In the genomic region with DNA sequence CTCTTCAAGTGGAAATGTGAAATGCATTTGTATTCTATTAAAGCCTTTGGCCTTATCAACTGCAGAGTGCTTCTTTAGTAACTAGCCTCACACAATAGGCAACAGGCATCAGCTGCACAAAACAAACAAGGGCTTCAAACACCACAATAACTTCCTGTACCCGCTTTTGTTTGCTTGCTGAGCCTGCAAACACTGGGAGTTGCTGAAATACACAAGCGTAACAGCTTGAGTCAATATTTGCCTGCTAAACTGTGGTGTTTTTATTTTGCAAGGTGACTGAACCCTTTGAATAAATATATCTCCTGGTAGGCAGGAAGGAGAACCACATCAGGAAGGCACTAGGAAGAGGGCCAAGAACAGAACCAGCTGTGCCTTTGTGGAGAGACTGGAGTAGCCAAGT, we compare ENCODE assay signal across 16 mouse cellular contexts.
DNase-seq lines count a peak whose midpoint lies in the region; ATAC-seq and TF ChIP-seq lines count a peak whose summit lies in the region.
"Had no signal": no experiment of that assay in that cellular context is flagged by ENCODE, and none has a peak within 500 bp of the region (broad histone marks: within the 10 kb centered on the region; RNA-seq: fewer than 3 reads in every experiment).

No protein-coding gene starts in this region.

- H3K36me3 ChIP-seq in liver, adult 2 months (ENCODE audit: control insufficient read depth, insufficient read depth, low read length), result no peaks in the 10 kb centered on the region
- no peaks in the 10 kb centered on the region for H3K36me3 ChIP-seq in liver, embryonic 11.5 days (ENCODE audit: control insufficient read depth, insufficient read depth, low read length)
- no peaks in the 10 kb centered on the region for H3K36me3 ChIP-seq in lung, postnatal 0 days (ENCODE audit: insufficient read depth, low read length)
- H3K36me3 ChIP-seq: heart, embryonic 10.5 days; hindbrain, embryonic 15.5 days; limb, embryonic 15.5 days had no signal

- no peaks in the 10 kb centered on the region for H3K79me2 ChIP-seq in liver, adult 2 months (ENCODE audit: control insufficient read depth, insufficient read depth, low read length)

- no peaks in the 10 kb centered on the region for H3K27me3 ChIP-seq in liver, adult 2 months (ENCODE audit: control insufficient read depth, insufficient read depth, low read length)
- H3K27me3 ChIP-seq in liver, embryonic 11.5 days (replicated peaks; ENCODE audit: control insufficient read depth, insufficient read depth, low read length), result no peaks in the 10 kb centered on the region
- H3K27me3 ChIP-seq in lung, postnatal 0 days (replicated peaks; ENCODE audit: insufficient read depth, low read length), result no peaks in the 10 kb centered on the region
- H3K27me3 ChIP-seq: limb, embryonic 15.5 days had no signal

- TF ChIP-seq EP300 in lung, postnatal 0 days (IDR thresholded peaks at IDR 0.05), result peak; percentile 60

- no peak for ATAC-seq in liver, embryonic 11.5 days (replicated peaks; ENCODE audit: low FRiP score)
- ATAC-seq in lung, postnatal 0 days, result peak; percentile 49; the same call in 1 of the 2 replicates
- ATAC-seq in megakaryocyte, adult 5-6 weeks (ENCODE audit: poor library complexity, severe bottlenecking), result no peak

- TF ChIP-seq POLR2A in liver, adult 2 months (IDR thresholded peaks at IDR 0.05; ENCODE audit: extremely low read depth, insufficient read depth, low read length), result no peak

- 11% methylated on average over 2 of the region's 2 CpGs for WGBS in liver, adult 2 months
- 53% methylated on average over 2 of the region's 2 CpGs for WGBS in liver, embryonic 11.5 days
- 31% methylated on average over 2 of the region's 2 CpGs for WGBS in lung, postnatal 0 days

- peaks cover 19% of the 10 kb centered on the region; the same call in 1 of the 2 replicates for H3K4me1 ChIP-seq in liver, adult 2 months (ENCODE audit: control insufficient read depth, insufficient read depth, low read length)
- no peaks in the 10 kb centered on the region for H3K4me1 ChIP-seq in liver, embryonic 11.5 days (replicated peaks; ENCODE audit: control insufficient read depth, insufficient read depth, low read length)
- H3K4me1 ChIP-seq in lung, postnatal 0 days (ENCODE audit: insufficient read depth, low read depth, low read length), result no peaks in the 10 kb centered on the region
- H3K4me1 ChIP-seq: heart, embryonic 10.5 days; hindbrain, embryonic 15.5 days; limb, embryonic 15.5 days had no signal

- no peak for TF ChIP-seq CTCF in liver, adult 2 months (IDR thresholded peaks at IDR 0.05; ENCODE audit: low read depth, low read length)
- TF ChIP-seq CTCF in lung, postnatal 0 days (IDR thresholded peaks at IDR 0.05), result no peak

- H3K9ac ChIP-seq in liver, adult 2 months (ENCODE audit: low read depth, low read length), result no peak overlapping the region
- no peak overlapping the region for H3K9ac ChIP-seq in liver, embryonic 11.5 days (ENCODE audit: low read depth, low read length)
- H3K9ac ChIP-seq in lung, postnatal 0 days (replicated peaks; ENCODE audit: low read depth), result no peak overlapping the region
- H3K9ac ChIP-seq: hindbrain, embryonic 15.5 days; limb, embryonic 15.5 days had no signal

- H3K9me3 ChIP-seq in liver, embryonic 11.5 days (ENCODE audit: control insufficient read depth, low read length), result no peaks in the 10 kb centered on the region
- no peaks in the 10 kb centered on the region for H3K9me3 ChIP-seq in lung, postnatal 0 days (ENCODE audit: low read length)
- H3K9me3 ChIP-seq: heart, embryonic 10.5 days; hindbrain, embryonic 15.5 days; limb, embryonic 15.5 days had no signal

- no peak overlapping the region for H3K4me2 ChIP-seq in liver, embryonic 11.5 days
- no peak overlapping the region for H3K4me2 ChIP-seq in lung, postnatal 0 days (replicated peaks; ENCODE audit: low read depth, low read length)
- H3K4me2 ChIP-seq: hindbrain, embryonic 15.5 days; limb, embryonic 15.5 days had no signal

- H3K27ac ChIP-seq in liver, adult 2 months (replicated peaks; ENCODE audit: insufficient read depth, low read depth, low read length), result no peak overlapping the region
- no peak overlapping the region for H3K27ac ChIP-seq in liver, embryonic 11.5 days (ENCODE audit: low read depth, low read length)
- H3K27ac ChIP-seq in lung, postnatal 0 days (ENCODE audit: low read length), result no peak overlapping the region
- H3K27ac ChIP-seq: heart, embryonic 10.5 days; hindbrain, embryonic 15.5 days; limb, embryonic 15.5 days had no signal

- H3K4me3 ChIP-seq in liver, adult 2 months (ENCODE audit: insufficient read depth, low read depth, low read length), result no peak overlapping the region
- no peak overlapping the region for H3K4me3 ChIP-seq in liver, embryonic 11.5 days (ENCODE audit: low read depth, low read length)
- no peak overlapping the region for H3K4me3 ChIP-seq in lung, postnatal 0 days (ENCODE audit: low read depth, low read length)
- H3K4me3 ChIP-seq: heart, embryonic 10.5 days; hindbrain, embryonic 15.5 days; limb, embryonic 15.5 days had no signal

- DNase-seq in liver, adult 2 months (ENCODE audit: extremely low read depth, low read depth, low spot score), result peak; percentile 100
- DNase-seq in liver, embryonic 11.5 days (ENCODE audit: low spot score), result no peak
- peak; percentile 3 for DNase-seq in urinary bladder, postnatal 14 days (ENCODE audit: low spot score)
- DNase-seq in urinary bladder, adult 18-20 months (ENCODE audit: low spot score in 2 of 2), result no peak
- peak; percentile 47 for DNase-seq in lung, postnatal 0 days (ENCODE audit: low spot score)
- no peak for DNase-seq in left cerebral cortex, adult 18-20 months (ENCODE audit: low spot score in 2 of 2)
- DNase-seq: adrenal gland, postnatal 25 days; cerebellum, adult 9-10 months; heart, postnatal 14 days; kidney, adult 18-20 months; kidney, postnatal 4 days; thymus, postnatal 25 days had no signal

Comparison
In these comparisons a context has a peak if more than half of its experiments do, and no peak if none do; other contexts are left out.
1. DNase-seq: peak in liver, adult 2 months (single experiment), urinary bladder, postnatal 14 days (single experiment) and lung, postnatal 0 days (single experiment); none in liver, embryonic 11.5 days (single experiment), urinary bladder, adult 18-20 months (0 of 2) and left cerebral cortex, adult 18-20 months (0 of 2).